Mouse (Mus musculus): ENCODE data around the gene Rbm42.

DNA sequence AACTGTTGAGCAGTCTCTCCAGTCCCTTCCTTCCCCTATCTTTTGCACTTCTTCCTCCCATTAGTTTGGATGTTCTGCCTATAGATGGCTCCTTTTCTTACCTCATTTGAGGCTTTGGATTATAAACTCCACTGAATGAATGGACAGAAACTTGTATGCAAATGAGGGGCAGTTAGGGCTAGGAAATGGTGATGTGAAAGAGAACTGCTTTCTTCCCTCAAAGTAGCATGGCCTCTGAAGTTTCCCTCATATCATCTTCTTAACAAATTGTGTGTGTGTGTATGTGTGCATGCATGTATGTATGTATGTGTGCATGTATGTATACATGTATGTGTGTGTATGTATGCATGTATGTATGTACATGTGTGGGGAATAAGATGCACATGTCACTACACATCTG lies 21.1 kb downstream of the Rbm42 start:
- TF ChIP-seq CTCF (IDR thresholded peaks at IDR 0.05; ENCODE audit: low read depth, low read length) (no peak), TAL1 (conservative IDR thresholded peaks at IDR 0.05; ENCODE audit: low read depth, low read length) (no peak), GATA1 (IDR thresholded peaks at IDR 0.05; ENCODE audit: borderline replicate concordance, low read length) (no peak), POLR2AphosphoS5 (IDR thresholded peaks at IDR 0.05; ENCODE audit: insufficient replicate concordance, low read depth, low read length) (no peak)

Data from G1E (cell line).